ENCODE assay signal across 26 mouse cellular contexts in the genomic region with DNA sequence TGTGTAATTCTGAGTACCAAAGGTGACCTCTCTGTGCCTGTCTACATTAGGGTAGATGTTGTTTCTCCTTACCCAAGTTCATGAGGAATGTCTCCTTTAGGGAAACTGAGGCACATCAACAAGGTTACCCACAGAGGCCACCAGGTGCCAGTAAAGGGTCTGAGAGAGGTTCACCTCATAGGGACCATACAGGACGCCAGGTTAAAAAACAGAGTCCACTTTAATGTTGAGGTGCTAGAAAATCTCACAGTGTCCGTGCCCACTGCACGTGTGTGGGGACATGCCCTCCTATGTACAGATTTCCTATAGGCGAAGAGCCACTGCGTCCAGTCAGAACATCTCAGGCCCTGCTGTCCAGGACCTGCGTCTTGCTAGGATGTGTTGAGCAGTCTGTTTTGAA. TPM values are rescaled to one million over a fixed set of nuclear protein-coding genes. Genes with fewer than 3 reads are reported as not detected.
A peak's percentile ranks its signal among the peaks of the same experiment; 100 is the strongest.
DNase-seq lines count a peak whose midpoint lies in the region; ATAC-seq lines count a peak whose summit lies in the region.
"Had no signal": no experiment of that assay in that cellular context is flagged by ENCODE, and none has a peak within 500 bp of the region (broad histone marks: within the 10 kb centered on the region; RNA-seq: fewer than 3 reads in every experiment).

No protein-coding gene starts in this region.

- peaks cover 4% of the 10 kb centered on the region; the same call in 1 of the 2 replicates for H3K4me1 ChIP-seq in forebrain, embryonic 13.5 days
- H3K4me1 ChIP-seq in forebrain, embryonic 10.5 days: peaks cover 21% of the 10 kb centered on the region
- H3K4me1 ChIP-seq in limb, embryonic 13.5 days: peaks cover 9% of the 10 kb centered on the region
- H3K4me1 ChIP-seq in limb, embryonic 10.5 days: peaks cover 7% of the 10 kb centered on the region
- peaks cover 44% of the 10 kb centered on the region for H3K4me1 ChIP-seq in heart, embryonic 16.5 days (ENCODE audit: control insufficient read depth, insufficient read depth, low read length)

- no peak for ATAC-seq in forebrain, embryonic 13.5 days
- no peak for ATAC-seq in limb, embryonic 13.5 days (ENCODE audit: low FRiP score, low read depth)
- no peak for ATAC-seq in heart, embryonic 16.5 days (replicated peaks; ENCODE audit: extremely low read depth, insufficient read depth, low FRiP score)
- ATAC-seq: forebrain, embryonic 14.5 days; inflammation-experienced regulatory T-cells, adult 6 months; liver, embryonic 12.5 days; lung, postnatal 0 days; Patski had no signal

- WGBS in forebrain, embryonic 13.5 days: 81% methylated on average over 6 of the region's 6 CpGs
- WGBS in forebrain, embryonic 10.5 days: 83% methylated on average over 6 of the region's 6 CpGs
- WGBS in limb, embryonic 13.5 days: 81% methylated on average over 6 of the region's 6 CpGs
- WGBS in limb, embryonic 10.5 days: 87% methylated on average over 6 of the region's 6 CpGs
- WGBS in heart, embryonic 16.5 days: 78% methylated on average over 6 of the region's 6 CpGs

- H3K27me3 ChIP-seq in forebrain, embryonic 13.5 days: peaks cover 45% of the 10 kb centered on the region
- H3K27me3 ChIP-seq in forebrain, embryonic 10.5 days (ENCODE audit: poor library complexity, severe bottlenecking): peaks cover 60% of the 10 kb centered on the region
- H3K27me3 ChIP-seq in limb, embryonic 13.5 days: peaks cover 55% of the 10 kb centered on the region
- H3K27me3 ChIP-seq in limb, embryonic 10.5 days (ENCODE audit: low read depth, poor library complexity, severe bottlenecking): peaks cover 55% of the 10 kb centered on the region
- H3K27me3 ChIP-seq in heart, embryonic 16.5 days (ENCODE audit: control insufficient read depth, insufficient read depth, low read length): 0 out of 2 replicates have a peak, but pooled peaks cover 7% of the 10 kb centered on the region
- H3K27me3 ChIP-seq: Patski had no signal

- no peak overlapping the region for H3K27ac ChIP-seq in forebrain, embryonic 13.5 days
- no peak overlapping the region for H3K27ac ChIP-seq in forebrain, embryonic 10.5 days
- no peak overlapping the region for H3K27ac ChIP-seq in limb, embryonic 13.5 days
- H3K27ac ChIP-seq in limb, embryonic 10.5 days: no peak overlapping the region
- peak overlapping the region; percentile 96 for H3K27ac ChIP-seq in heart, embryonic 16.5 days (ENCODE audit: low read length)
- H3K27ac ChIP-seq: embryonic facial prominence, embryonic 15.5 days; hindbrain, embryonic 10.5 days; hindbrain, embryonic 15.5 days; kidney, embryonic 15.5 days; left cerebral cortex, adult 2 months; liver, embryonic 12.5 days; midbrain, embryonic 12.5 days had no signal

- DNase-seq in forebrain, embryonic 10.5 days (ENCODE audit: extremely low spot score, low spot score): no peak
- no peak for DNase-seq in limb, embryonic 10.5 days (ENCODE audit: low spot score)
- DNase-seq in cerebellum, adult 11 months: no peak
- DNase-seq in right cerebral cortex, postnatal 4 days: no peak
- DNase-seq: cerebellum, adult 11-12 months; gastrocnemius, postnatal 25 days; right cerebral cortex, postnatal 25 days; spleen, adult 18-20 months; thymus, adult 18-20 months had no signal

- H3K36me3 ChIP-seq in forebrain, embryonic 13.5 days (ENCODE audit: poor library complexity, severe bottlenecking): no peaks in the 10 kb centered on the region
- H3K36me3 ChIP-seq in forebrain, embryonic 10.5 days (replicated peaks): no peaks in the 10 kb centered on the region
- no peaks in the 10 kb centered on the region for H3K36me3 ChIP-seq in limb, embryonic 13.5 days
- no peaks in the 10 kb centered on the region for H3K36me3 ChIP-seq in limb, embryonic 10.5 days
- H3K36me3 ChIP-seq in heart, embryonic 16.5 days (ENCODE audit: control insufficient read depth, insufficient read depth): no peaks in the 10 kb centered on the region
- H3K36me3 ChIP-seq: embryonic facial prominence, embryonic 15.5 days; hindbrain, embryonic 10.5 days; hindbrain, embryonic 15.5 days; kidney, embryonic 15.5 days; liver, embryonic 12.5 days; midbrain, embryonic 12.5 days had no signal

- no peak overlapping the region for H3K4me2 ChIP-seq in forebrain, embryonic 13.5 days
- H3K4me2 ChIP-seq in limb, embryonic 13.5 days (replicated peaks): no peak overlapping the region
- peak overlapping the region; percentile 7; the same call in 1 of the 2 replicates for H3K4me2 ChIP-seq in heart, embryonic 16.5 days (ENCODE audit: low read depth, low read length)
- H3K4me2 ChIP-seq: embryonic facial prominence, embryonic 15.5 days; hindbrain, embryonic 15.5 days; kidney, embryonic 15.5 days; liver, embryonic 12.5 days; midbrain, embryonic 12.5 days had no signal

- no peak overlapping the region for H3K4me3 ChIP-seq in forebrain, embryonic 13.5 days
- no peak overlapping the region for H3K4me3 ChIP-seq in forebrain, embryonic 10.5 days
- no peak overlapping the region for H3K4me3 ChIP-seq in limb, embryonic 13.5 days
- no peak overlapping the region for H3K4me3 ChIP-seq in limb, embryonic 10.5 days
- H3K4me3 ChIP-seq in heart, embryonic 16.5 days (ENCODE audit: low read length): no peak overlapping the region
- H3K4me3 ChIP-seq: embryonic facial prominence, embryonic 15.5 days; hindbrain, embryonic 10.5 days; hindbrain, embryonic 15.5 days; kidney, embryonic 15.5 days; left cerebral cortex, adult 2 months; liver, embryonic 12.5 days; megakaryocyte, embryonic 14.5 days; midbrain, embryonic 12.5 days had no signal

- H3K9me3 ChIP-seq in forebrain, embryonic 13.5 days (replicated peaks): no peaks in the 10 kb centered on the region
- no peaks in the 10 kb centered on the region for H3K9me3 ChIP-seq in forebrain, embryonic 10.5 days
- H3K9me3 ChIP-seq in limb, embryonic 13.5 days: no peaks in the 10 kb centered on the region
- H3K9me3 ChIP-seq in limb, embryonic 10.5 days (replicated peaks): no peaks in the 10 kb centered on the region
- H3K9me3 ChIP-seq in heart, embryonic 16.5 days (replicated peaks; ENCODE audit: control insufficient read depth, low read length): no peaks in the 10 kb centered on the region
- H3K9me3 ChIP-seq: embryonic facial prominence, embryonic 15.5 days; hindbrain, embryonic 10.5 days; hindbrain, embryonic 15.5 days; kidney, embryonic 15.5 days; liver, embryonic 12.5 days; megakaryocyte, embryonic 14.5 days; midbrain, embryonic 12.5 days had no signal

- H3K9ac ChIP-seq in forebrain, embryonic 13.5 days: peak overlapping the region; percentile 12; the same call in 1 of the 2 replicates
- H3K9ac ChIP-seq in limb, embryonic 13.5 days: 0 out of 2 replicates have a peak overlapping the region, but pooled peaks have one; percentile 43
- H3K9ac ChIP-seq in heart, embryonic 16.5 days (ENCODE audit: low read length): peak overlapping the region; percentile 75
- H3K9ac ChIP-seq: embryonic facial prominence, embryonic 15.5 days; hindbrain, embryonic 15.5 days; kidney, embryonic 15.5 days; liver, embryonic 12.5 days; midbrain, embryonic 12.5 days had no signal

RNA-seq across cellular contexts. Expression of a gene that starts 2.9 kb away (rescaled TPM):
- polyA plus RNA-seq in forebrain, embryonic 13.5 days (2015; fragmentation: Nextera tagmentation; extraction: Ambion mirVana): not detected in 2 replicates
- polyA plus RNA-seq in forebrain, embryonic 10.5 days (2016; fragmentation: Nextera tagmentation; extraction: Ambion mirVana): not detected in 2 replicates
- 0.18 and 0.26 TPM in 2 replicates for polyA plus RNA-seq in limb, embryonic 13.5 days (2015; fragmentation: Nextera tagmentation; extraction: Ambion mirVana)
- polyA plus RNA-seq in limb, embryonic 10.5 days (2016; fragmentation: Nextera tagmentation; extraction: Ambion mirVana): not detected in 2 replicates
- 11.9 and 14.6 TPM in 2 replicates for polyA plus RNA-seq in heart, embryonic 16.5 days (2015; fragmentation: Nextera tagmentation; extraction: Ambion mirVana)
- polyA plus RNA-seq: forebrain, embryonic 14.5 days; hindbrain, embryonic 10.5 days; hindbrain, embryonic 15.5 days; kidney, embryonic 15.5 days; liver, embryonic 12.5 days; midbrain, embryonic 12.5 days had no signal

RNA-seq across cellular contexts. Expression of a gene that starts 15.3 kb away (rescaled TPM):
- not detected in 2 replicates for polyA plus RNA-seq in forebrain, embryonic 13.5 days (2015; fragmentation: Nextera tagmentation; extraction: Ambion mirVana)
- polyA plus RNA-seq in forebrain, embryonic 10.5 days (2016; fragmentation: Nextera tagmentation; extraction: Ambion mirVana): not detected in 2 replicates
- polyA plus RNA-seq in limb, embryonic 13.5 days (2015; fragmentation: Nextera tagmentation; extraction: Ambion mirVana): not detected in 2 replicates
- not detected in 2 replicates for polyA plus RNA-seq in limb, embryonic 10.5 days (2016; fragmentation: Nextera tagmentation; extraction: Ambion mirVana)
- polyA plus RNA-seq in heart, embryonic 16.5 days (2015; fragmentation: Nextera tagmentation; extraction: Ambion mirVana): 0.11 TPM in 2 replicates
- polyA plus RNA-seq: forebrain, embryonic 14.5 days; hindbrain, embryonic 10.5 days; inflammation-experienced regulatory T-cells, adult 6 months; kidney, embryonic 15.5 days; limb, embryonic 14.5 days; liver, embryonic 12.5 days; midbrain, embryonic 12.5 days; stomach, embryonic 16.5 days had no signal

RNA-seq across cellular contexts. Expression of a gene that starts 16.2 kb away (rescaled TPM):
- polyA plus RNA-seq in forebrain, embryonic 13.5 days (2015; fragmentation: Nextera tagmentation; extraction: Ambion mirVana): 43.5 and 47.7 TPM in 2 replicates
- polyA plus RNA-seq in forebrain, embryonic 10.5 days (2016; fragmentation: Nextera tagmentation; extraction: Ambion mirVana): 41.6 and 44.9 TPM in 2 replicates
- 53.4 and 53.7 TPM in 2 replicates for polyA plus RNA-seq in limb, embryonic 13.5 days (2015; fragmentation: Nextera tagmentation; extraction: Ambion mirVana)
- 46.5 and 52.0 TPM in 2 replicates for polyA plus RNA-seq in limb, embryonic 10.5 days (2016; fragmentation: Nextera tagmentation; extraction: Ambion mirVana)
- polyA plus RNA-seq in heart, embryonic 16.5 days (2015; fragmentation: Nextera tagmentation; extraction: Ambion mirVana): 33.9 and 40.2 TPM in 2 replicates

RNA-seq across cellular contexts. Expression of a gene that starts 22.6 kb away (rescaled TPM):
- polyA plus RNA-seq in forebrain, embryonic 13.5 days (2015; fragmentation: Nextera tagmentation; extraction: Ambion mirVana): 555 and 583 TPM in 2 replicates
- polyA plus RNA-seq in forebrain, embryonic 10.5 days (2016; fragmentation: Nextera tagmentation; extraction: Ambion mirVana): 596 and 599 TPM in 2 replicates
- polyA plus RNA-seq in limb, embryonic 13.5 days (2015; fragmentation: Nextera tagmentation; extraction: Ambion mirVana): 577 and 592 TPM in 2 replicates
- polyA plus RNA-seq in limb, embryonic 10.5 days (2016; fragmentation: Nextera tagmentation; extraction: Ambion mirVana): 575 and 611 TPM in 2 replicates
- polyA plus RNA-seq in heart, embryonic 16.5 days (2015; fragmentation: Nextera tagmentation; extraction: Ambion mirVana): 435 and 443 TPM in 2 replicates

RNA-seq across cellular contexts. Expression of a gene that starts 31.3 kb away (rescaled TPM):
- polyA plus RNA-seq in forebrain, embryonic 13.5 days (2015; fragmentation: Nextera tagmentation; extraction: Ambion mirVana): 54.2 and 57.0 TPM in 2 replicates
- 56.2 and 58.7 TPM in 2 replicates for polyA plus RNA-seq in forebrain, embryonic 10.5 days (2016; fragmentation: Nextera tagmentation; extraction: Ambion mirVana)
- 62.2 and 62.3 TPM in 2 replicates for polyA plus RNA-seq in limb, embryonic 13.5 days (2015; fragmentation: Nextera tagmentation; extraction: Ambion mirVana)
- 73.6 and 73.9 TPM in 2 replicates for polyA plus RNA-seq in limb, embryonic 10.5 days (2016; fragmentation: Nextera tagmentation; extraction: Ambion mirVana)
- 34.7 and 37.5 TPM in 2 replicates for polyA plus RNA-seq in heart, embryonic 16.5 days (2015; fragmentation: Nextera tagmentation; extraction: Ambion mirVana)

Comparison
In these comparisons a context has a peak if more than half of its experiments do, and no peak if none do; other contexts are left out.
1. H3K9ac ChIP-seq: peak in every context shown above with its lines; median percentile 75 in heart, embryonic 16.5 days; 43 in limb, embryonic 13.5 days; 12 in forebrain, embryonic 13.5 days.
2. RNA of a gene that starts 2.9 kb away (polyA plus RNA-seq): 11.9 to 14.6 TPM in heart, embryonic 16.5 days; 0.18 to 0.26 TPM in limb, embryonic 13.5 days, not detected in forebrain, embryonic 10.5 days, not detected in forebrain, embryonic 13.5 days and not detected in limb, embryonic 10.5 days; every median in the first group is over 10 times any median in the second.